Comparison of ENCODE assay signal across 28 mouse cellular contexts in genomic region chr11:7927676-7928075, GRCm38 (mm10).
A peak's percentile ranks its signal among the peaks of the same experiment; 100 is the strongest.
DNase-seq lines count a peak whose midpoint lies in the region; ATAC-seq and TF ChIP-seq lines count a peak whose summit lies in the region.
"Had no signal": no experiment of that assay in that cellular context is flagged by ENCODE, and none has a peak within 500 bp of the region (broad histone marks: within the 10 kb centered on the region; RNA-seq: fewer than 3 reads in every experiment).

No protein-coding gene starts in this region.

- TF ChIP-seq CTCF in midbrain, postnatal 0 days (IDR thresholded peaks at IDR 0.05): no peak

- no peaks in the 10 kb centered on the region for H3K36me3 ChIP-seq in midbrain, postnatal 0 days (ENCODE audit: insufficient read depth, low read length)
- no peaks in the 10 kb centered on the region for H3K36me3 ChIP-seq in midbrain, embryonic 16.5 days (ENCODE audit: control insufficient read depth, insufficient read depth, low read length)
- H3K36me3 ChIP-seq: G1E; hindbrain, embryonic 12.5 days; intestine, embryonic 15.5 days; liver, embryonic 12.5 days; midbrain, embryonic 13.5 days had no signal

- H3K4me3 ChIP-seq in midbrain, postnatal 0 days (ENCODE audit: low read depth, low read length): no peak overlapping the region
- H3K4me3 ChIP-seq in midbrain, embryonic 16.5 days (ENCODE audit: low read depth, low read length): no peak overlapping the region
- H3K4me3 ChIP-seq: forebrain, embryonic 13.5 days; hindbrain, embryonic 12.5 days; intestine, embryonic 15.5 days; liver, embryonic 12.5 days; midbrain, embryonic 13.5 days had no signal

- no peak overlapping the region for H3K4me2 ChIP-seq in midbrain, postnatal 0 days (ENCODE audit: low read depth, low read length, poor library complexity, severe bottlenecking)
- no peak overlapping the region for H3K4me2 ChIP-seq in midbrain, embryonic 16.5 days (ENCODE audit: low read length)
- H3K4me2 ChIP-seq: forebrain, embryonic 13.5 days; hindbrain, embryonic 12.5 days; intestine, embryonic 15.5 days; liver, embryonic 12.5 days; midbrain, embryonic 13.5 days had no signal

- H3K4me1 ChIP-seq in midbrain, postnatal 0 days (ENCODE audit: insufficient read depth, low read length): no peaks in the 10 kb centered on the region
- no peaks in the 10 kb centered on the region for H3K4me1 ChIP-seq in midbrain, embryonic 16.5 days (ENCODE audit: control insufficient read depth, insufficient read depth, low read length)
- H3K4me1 ChIP-seq: forebrain, embryonic 13.5 days; hindbrain, embryonic 12.5 days; intestine, embryonic 15.5 days; liver, embryonic 12.5 days; midbrain, embryonic 13.5 days had no signal

- no peak overlapping the region for H3K9ac ChIP-seq in midbrain, postnatal 0 days (replicated peaks; ENCODE audit: low read length, poor library complexity, severe bottlenecking)
- H3K9ac ChIP-seq in midbrain, embryonic 16.5 days (ENCODE audit: low read depth, low read length): no peak overlapping the region
- H3K9ac ChIP-seq: forebrain, embryonic 13.5 days; hindbrain, embryonic 12.5 days; intestine, embryonic 15.5 days; liver, embryonic 12.5 days; liver, postnatal 0 days; midbrain, embryonic 13.5 days had no signal

- no peak; the same call in 1 of the 2 replicates for ATAC-seq in midbrain, postnatal 0 days (ENCODE audit: low FRiP score)
- ATAC-seq in midbrain, embryonic 16.5 days: no peak
- ATAC-seq: forebrain, embryonic 13.5 days; hindbrain, postnatal 0 days; intestine, embryonic 15.5 days; liver, embryonic 12.5 days; liver, postnatal 0 days; midbrain, embryonic 13.5 days; Patski had no signal

- no peaks in the 10 kb centered on the region for H3K27me3 ChIP-seq in midbrain, postnatal 0 days (ENCODE audit: insufficient read depth, low read length)
- H3K27me3 ChIP-seq in midbrain, embryonic 16.5 days (ENCODE audit: control insufficient read depth, insufficient read depth, low read depth, low read length): no peaks in the 10 kb centered on the region
- H3K27me3 ChIP-seq: CH12.LX; forebrain, embryonic 13.5 days; hindbrain, embryonic 12.5 days; intestine, embryonic 15.5 days; liver, embryonic 12.5 days; midbrain, embryonic 13.5 days had no signal

- no peak overlapping the region for H3K27ac ChIP-seq in midbrain, postnatal 0 days (ENCODE audit: low read depth, low read length)
- no peak overlapping the region for H3K27ac ChIP-seq in midbrain, embryonic 16.5 days (ENCODE audit: low read length)
- H3K27ac ChIP-seq: forebrain, embryonic 13.5 days; hindbrain, embryonic 12.5 days; hindbrain, postnatal 0 days; intestine, embryonic 15.5 days; liver, embryonic 12.5 days; macrophage; midbrain, embryonic 13.5 days had no signal

- peaks cover 4% of the 10 kb centered on the region; the same call in 1 of the 2 replicates for H3K9me3 ChIP-seq in midbrain, postnatal 0 days (ENCODE audit: low read length)
- no peaks in the 10 kb centered on the region for H3K9me3 ChIP-seq in midbrain, embryonic 16.5 days (replicated peaks; ENCODE audit: control insufficient read depth, low read length, poor library complexity, severe bottlenecking)
- H3K9me3 ChIP-seq: hindbrain, embryonic 12.5 days; intestine, embryonic 15.5 days; midbrain, embryonic 13.5 days had no signal

- DNase-seq in cerebellum, postnatal 10 days: peak; percentile 57 to 72
- DNase-seq in cerebellum, adult 8-10 months: no peak
- peak; percentile 57 to 69 for DNase-seq in heart, adult 18-20 months
- DNase-seq in heart, postnatal 4 days: no peak
- DNase-seq in midbrain, postnatal 0 days (ENCODE audit: low spot score): peak; percentile 5
- DNase-seq in skeletal muscle tissue, adult 2 months (ENCODE audit: low read depth, low spot score): peak; percentile 7
- DNase-seq in embryo, embryonic 10.5 days (ENCODE audit: low spot score): no peak
- DNase-seq: adrenal gland, postnatal 14 days; cerebellum, adult 11-12 months; cerebellum, postnatal 25 days; kidney, adult 8-10 months; kidney, postnatal 10 days; layer of hippocampus, adult 9-11 months; liver, postnatal 0 days; right cerebral cortex, postnatal 25 days; spleen, adult 18-20 months; thymus, postnatal 14 days had no signal

Comparison
In these comparisons a context has a peak if more than half of its experiments do, and no peak if none do; other contexts are left out.
1. DNase-seq: peak in cerebellum, postnatal 10 days (2 of 2), heart, adult 18-20 months (2 of 2), midbrain, postnatal 0 days (single experiment) and skeletal muscle tissue, adult 2 months (single experiment); none in cerebellum, adult 8-10 months (single experiment), heart, postnatal 4 days (single experiment) and embryo, embryonic 10.5 days (single experiment).